Mouse (Mus musculus): ENCODE results near the gene Ccdc73. TPM values are rescaled to one million over a fixed set of nuclear protein-coding genes. Genes with fewer than 3 reads are reported as not detected.
A peak's percentile ranks its signal among the peaks of the same experiment; 100 is the strongest.

The Ccdc73 gene
- polyA plus RNA-seq, 1 experiment from 2014 or later, result 4.8 TPM

GRCm38 (mm10) chr2:105035985-105036384, 168.4 kb downstream of the Ccdc73 start:
- Histone ChIP-seq H3K4me1 (peaks cover 7% of the 10 kb centered on the region), H3K36me3 (no peaks in the 10 kb centered on the region), H3K9ac (no peak overlapping the region), H3K27me3 (replicated peaks) (peaks cover 4% of the 10 kb centered on the region; the same call in 1 of the 2 replicates), H3K9me3 (replicated peaks) (no peaks in the 10 kb centered on the region), H3K4me3 (no peak overlapping the region), H3K4me2 (no peak overlapping the region), H3K27ac (no peak overlapping the region)
- 68% methylated on average over 11 of the region's 11 CpGs for WGBS (ENCODE audit: insufficient replicate concordance)
- ATAC-seq, result no peak

- H3K36me3 ChIP-seq, result no peaks in the 10 kb centered on the region
- H3K4me2 ChIP-seq, result no peak overlapping the region
- H3K9ac ChIP-seq, result no peak overlapping the region
- no peak for ATAC-seq
- H3K4me1 ChIP-seq, result peaks cover 7% of the 10 kb centered on the region
- no peak overlapping the region for H3K4me3 ChIP-seq
- H3K27me3 ChIP-seq (replicated peaks), result peaks cover 4% of the 10 kb centered on the region; the same call in 1 of the 2 replicates
- H3K27ac ChIP-seq, result no peak overlapping the region
- 67% methylated on average over 11 of the region's 11 CpGs for WGBS (ENCODE audit: insufficient replicate concordance)
- H3K9me3 ChIP-seq (replicated peaks), result no peaks in the 10 kb centered on the region
Measured at GRCm38 (mm10) chr2:105036401-105037070, 168.9 kb downstream of the Ccdc73 start.

GRCm38 (mm10) chr2:105037956-105038569, 170.5 kb downstream of the Ccdc73 start:
- H3K9ac ChIP-seq, result no peak overlapping the region
- no peak overlapping the region for H3K4me2 ChIP-seq
- H3K36me3 ChIP-seq, result no peaks in the 10 kb centered on the region
- H3K4me1 ChIP-seq, result peaks cover 7% of the 10 kb centered on the region
- no peaks in the 10 kb centered on the region for H3K9me3 ChIP-seq (replicated peaks)
- WGBS (ENCODE audit: insufficient replicate concordance), result 65% methylated on average over 7 of the region's 7 CpGs
- no peaks in the 10 kb centered on the region; the same call in 1 of the 2 replicates for H3K27me3 ChIP-seq (replicated peaks)
- H3K4me3 ChIP-seq, result no peak overlapping the region
- ATAC-seq, result no peak
- no peak overlapping the region for H3K27ac ChIP-seq

DNA sequence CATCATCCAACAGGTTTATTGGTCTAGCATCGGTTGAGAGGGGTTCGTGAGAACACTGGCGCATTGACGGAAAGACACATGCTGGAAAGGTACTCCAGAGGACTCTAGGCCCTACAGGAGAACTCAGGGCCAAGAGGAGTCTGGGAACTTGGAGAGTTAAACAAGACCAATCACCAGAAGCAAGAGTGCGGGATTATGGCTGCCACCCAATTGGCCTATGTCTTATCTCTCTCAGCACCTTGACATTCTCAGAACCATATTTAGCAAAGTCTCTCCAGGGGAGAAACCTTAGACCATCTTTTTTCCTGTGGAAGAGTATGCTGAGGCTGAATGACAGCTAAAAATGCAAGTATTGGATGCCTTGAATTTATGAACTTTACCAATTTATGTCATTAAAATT, 171.3 kb downstream of the Ccdc73 start:
- WGBS (ENCODE audit: insufficient replicate concordance), result 73% methylated on average over 5 of the region's 5 CpGs
- H3K4me2 ChIP-seq, result no peak overlapping the region
- no peaks in the 10 kb centered on the region for H3K36me3 ChIP-seq
- H3K9ac ChIP-seq, result no peak overlapping the region
- H3K4me3 ChIP-seq, result no peak overlapping the region
- peak; percentile 37; the same call in 1 of the 2 replicates for ATAC-seq
- no peaks in the 10 kb centered on the region; the same call in 1 of the 2 replicates for H3K27me3 ChIP-seq (replicated peaks)
- H3K27ac ChIP-seq, result no peak overlapping the region
- peaks cover 7% of the 10 kb centered on the region for H3K4me1 ChIP-seq
- H3K9me3 ChIP-seq (replicated peaks), result no peaks in the 10 kb centered on the region

DNA sequence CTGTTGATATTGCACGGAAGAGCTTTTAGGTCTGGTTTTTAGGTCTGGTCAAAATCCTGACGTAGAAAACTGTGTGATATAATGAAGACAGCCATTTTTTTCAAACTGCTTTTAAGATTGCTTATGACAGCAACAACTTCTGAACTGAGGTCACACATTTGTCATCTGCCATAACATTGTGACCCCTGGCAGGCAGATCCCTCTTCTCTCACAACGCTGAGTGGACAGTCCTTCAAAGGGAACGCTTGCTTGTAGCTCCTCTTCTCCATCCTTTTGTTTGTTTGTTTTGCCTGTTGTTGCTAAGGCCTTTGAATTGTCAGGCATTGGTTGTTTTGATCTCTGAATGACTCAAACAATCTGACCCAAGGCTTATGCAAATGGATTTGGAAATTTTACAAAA, 173.3 kb downstream of the Ccdc73 start:
- H3K4me3 ChIP-seq, result no peak overlapping the region
- H3K27me3 ChIP-seq (replicated peaks), result no peaks in the 10 kb centered on the region; the same call in 1 of the 2 replicates
- H3K9me3 ChIP-seq (replicated peaks), result no peaks in the 10 kb centered on the region
- no peaks in the 10 kb centered on the region for H3K36me3 ChIP-seq
- no peak for ATAC-seq
- no peak overlapping the region for H3K9ac ChIP-seq
- no peak overlapping the region for H3K27ac ChIP-seq
- H3K4me2 ChIP-seq, result no peak overlapping the region
- WGBS (ENCODE audit: insufficient replicate concordance), result 73% methylated on average over 4 of the region's 4 CpGs
- H3K4me1 ChIP-seq, result peaks cover 7% of the 10 kb centered on the region; the same call in 1 of the 2 replicates

- H3K27ac ChIP-seq, result no peak overlapping the region
- no peaks in the 10 kb centered on the region for H3K36me3 ChIP-seq
- ATAC-seq, result no peak
- WGBS (ENCODE audit: insufficient replicate concordance), result 60% methylated on average over 4 of the region's 4 CpGs
- no peak overlapping the region for H3K4me3 ChIP-seq
- peaks cover 7% of the 10 kb centered on the region; the same call in 1 of the 2 replicates for H3K4me1 ChIP-seq
- no peaks in the 10 kb centered on the region; the same call in 1 of the 2 replicates for H3K27me3 ChIP-seq (replicated peaks)
- H3K9me3 ChIP-seq (replicated peaks), result no peaks in the 10 kb centered on the region
- no peak overlapping the region for H3K9ac ChIP-seq
- H3K4me2 ChIP-seq, result no peak overlapping the region
Measured at GRCm38 (mm10) chr2:105043152-105043551, 175.5 kb downstream of the Ccdc73 start.

DNA sequence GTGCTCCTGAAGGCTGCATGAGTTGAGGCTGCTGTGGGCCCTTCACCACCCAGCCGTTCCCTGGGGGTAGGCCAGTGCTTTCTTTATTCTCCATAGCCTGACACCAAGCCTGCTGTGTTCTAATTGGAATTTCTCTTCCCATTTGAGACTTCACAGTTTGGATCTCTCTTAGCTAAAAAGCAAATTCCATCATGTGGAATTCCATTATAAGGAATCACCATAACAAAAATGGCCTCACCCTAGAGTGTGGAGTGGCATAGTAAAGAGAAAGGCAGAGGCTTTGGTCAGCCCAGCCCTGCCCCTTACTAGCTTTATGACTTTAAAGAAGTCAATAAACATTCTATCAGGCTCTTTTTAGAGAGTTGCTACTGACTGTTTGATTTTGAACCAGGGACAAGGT, 180.7 kb downstream of the Ccdc73 start:
- ATAC-seq, result no peak
- H3K27ac ChIP-seq, result no peak overlapping the region
- 57% methylated on average over 1 of the region's 1 CpGs for WGBS (ENCODE audit: insufficient replicate concordance)

GRCm38 (mm10) chr2:105055529-105055928, 187.9 kb downstream of the Ccdc73 start:
- Histone ChIP-seq H3K36me3 (no peaks in the 10 kb centered on the region), H3K9me3 (replicated peaks) (no peaks in the 10 kb centered on the region), H3K4me1 (no peaks in the 10 kb centered on the region), H3K4me3 (no peak overlapping the region), H3K4me2 (no peak overlapping the region), H3K9ac (no peak overlapping the region), H3K27me3 (replicated peaks) (no peaks in the 10 kb centered on the region; the same call in 1 of the 2 replicates), H3K27ac (no peak overlapping the region)
- no peak for ATAC-seq
- 48% methylated on average over 1 of the region's 1 CpGs for WGBS (ENCODE audit: insufficient replicate concordance)

More for the DNA sequence above, 180.7 kb downstream of the Ccdc73 start:
- Histone ChIP-seq H3K4me1 (no peaks in the 10 kb centered on the region), H3K36me3 (no peaks in the 10 kb centered on the region), H3K4me2 (no peak overlapping the region), H3K9me3 (replicated peaks) (no peaks in the 10 kb centered on the region), H3K9ac (no peak overlapping the region), H3K4me3 (no peak overlapping the region), H3K27me3 (replicated peaks) (no peaks in the 10 kb centered on the region)

DNA sequence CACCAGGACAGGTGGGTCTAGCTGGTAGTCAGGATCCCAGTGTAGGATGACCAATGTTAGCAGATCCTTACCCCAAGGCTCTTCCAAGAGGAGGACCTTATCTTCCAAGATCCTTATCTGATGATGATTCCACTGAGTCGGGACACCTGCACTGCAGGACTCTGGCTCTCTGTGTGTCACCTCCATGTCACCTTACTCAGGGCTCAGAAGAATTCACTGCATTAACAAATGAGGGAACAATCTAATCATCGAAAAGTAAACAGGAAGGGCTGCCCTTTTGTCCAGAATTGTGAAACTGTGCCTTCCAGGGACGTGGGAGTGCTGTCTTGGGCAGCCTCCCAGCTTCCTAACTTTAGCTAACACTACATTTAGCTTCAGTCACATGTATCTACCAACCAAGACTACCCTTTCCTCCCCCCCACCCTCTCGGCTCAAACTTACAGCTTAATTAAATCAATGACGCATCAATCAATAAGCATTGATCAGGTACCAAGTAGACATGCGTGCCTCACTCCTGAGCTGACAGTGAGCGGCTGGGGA, 191.0 kb downstream of the Ccdc73 start:
- no peaks in the 10 kb centered on the region for H3K9me3 ChIP-seq (replicated peaks)
- H3K9ac ChIP-seq, result no peak overlapping the region
- no peak overlapping the region for H3K4me3 ChIP-seq
- H3K4me2 ChIP-seq, result no peak overlapping the region
- ATAC-seq, result 0 out of 2 replicates have a peak, but pooled peaks have one; percentile 24
- WGBS (ENCODE audit: insufficient replicate concordance), result 53% methylated on average over 7 of the region's 7 CpGs
- no peaks in the 10 kb centered on the region; the same call in 1 of the 2 replicates for H3K27me3 ChIP-seq (replicated peaks)
- H3K27ac ChIP-seq, result no peak overlapping the region
- no peaks in the 10 kb centered on the region for H3K4me1 ChIP-seq
- H3K36me3 ChIP-seq, result no peaks in the 10 kb centered on the region

GRCm38 (mm10) chr2:105062741-105063372, 195.3 kb downstream of the Ccdc73 start:
- no peaks in the 10 kb centered on the region for H3K4me1 ChIP-seq
- no peak overlapping the region for H3K27ac ChIP-seq
- H3K27me3 ChIP-seq (replicated peaks), result no peaks in the 10 kb centered on the region; the same call in 1 of the 2 replicates
- no peak overlapping the region for H3K9ac ChIP-seq
- H3K36me3 ChIP-seq, result no peaks in the 10 kb centered on the region
- no peak overlapping the region for H3K4me3 ChIP-seq
- 44% methylated on average over 7 of the region's 7 CpGs for WGBS (ENCODE audit: insufficient replicate concordance)
- no peak overlapping the region for H3K4me2 ChIP-seq
- no peak for ATAC-seq
- no peaks in the 10 kb centered on the region for H3K9me3 ChIP-seq (replicated peaks)

All from liver, embryonic 12.5 days (tissue).